Mouse (Mus musculus) myocyte (in vitro differentiated cells): ENCODE data around the gene Psmd12. TPM values are rescaled to one million over a fixed set of nuclear protein-coding genes. Genes with fewer than 3 reads are reported as not detected.

Experiments used
- H3K27me3 ChIP-seq: one replicate; pipeline ENCODE4 v1.6.1; 2011; ENCODE audit not compliant: control insufficient read depth, insufficient read depth, insufficient read length
- H3K36me3 ChIP-seq: one replicate; pipeline ENCODE4 v1.6.1; 2011; ENCODE audit not compliant: control insufficient read depth, insufficient read depth
- H3K4me2 ChIP-seq: one replicate; pipeline ENCODE4 v1.6.1; 2011; ENCODE audit warnings: low read depth, control low read depth
- H3K4me3 ChIP-seq: one replicate; pipeline ENCODE4 v1.5.1; 2011; ENCODE audit warnings: mild to moderate bottlenecking, control low read depth, moderate library complexity
- H3K79me2 ChIP-seq: one replicate; pipeline ENCODE4 v1.6.1; 2011; ENCODE audit not compliant: control insufficient read depth, insufficient read depth
- H3ac ChIP-seq: one replicate; pipeline ENCODE4 v1.6.1; 2011; ENCODE audit not compliant: control insufficient read depth, insufficient read length
- CEBPB ChIP-seq: IDR thresholded peaks from 2 replicates; pipeline ENCODE4 v1.6.1; 2011; ENCODE audit warnings: mild to moderate bottlenecking, moderate library complexity; ENCODE audit not compliant: poor library complexity, insufficient read depth, severe bottlenecking
- E2F4 ChIP-seq: IDR thresholded peaks from one replicate; pipeline ENCODE4 v1.6.1; 2011; ENCODE audit warnings: mild to moderate bottlenecking, control low read depth, moderate library complexity; ENCODE audit not compliant: insufficient read depth
- MAX ChIP-seq: IDR thresholded peaks from one replicate; pipeline ENCODE4 v1.6.1; 2011; ENCODE audit warnings: low read depth, mild to moderate bottlenecking, control low read depth
- MYOD1 ChIP-seq, 3 experiments: IDR thresholded peaks; one replicate each; pipeline ENCODE4 v1.6.1; 2011; ENCODE audit warnings: control low read depth in 2 of 3, low read depth in 2 of 3, mild to moderate bottlenecking in 2 of 3, moderate library complexity in 1 of 3; ENCODE audit not compliant: insufficient read length in 2 of 3, control insufficient read depth in 1 of 3
- MYOG ChIP-seq, 3 experiments: IDR thresholded peaks; one replicate each; pipeline ENCODE4 v1.6.1; 2011; ENCODE audit warnings: control low read depth in 2 of 3, low read depth in 2 of 3, mild to moderate bottlenecking in 2 of 3; ENCODE audit not compliant: insufficient read length in 2 of 3, control insufficient read depth in 1 of 3, insufficient read depth in 1 of 3
- POLR2A ChIP-seq: IDR thresholded peaks from one replicate; pipeline ENCODE4 v1.6.1; 2011; ENCODE audit warnings: low read depth, mild to moderate bottlenecking, control low read depth, moderate library complexity; ENCODE audit not compliant: insufficient read length
- POLR2AphosphoS2 ChIP-seq: IDR thresholded peaks from one replicate; pipeline ENCODE4 v1.6.1; 2011; ENCODE audit warnings: low read depth, control low read depth; ENCODE audit not compliant: insufficient read length
- REST ChIP-seq: IDR thresholded peaks from one replicate; pipeline ENCODE4 v1.6.1; 2011; ENCODE audit warnings: mild to moderate bottlenecking, control low read depth, moderate library complexity; ENCODE audit not compliant: insufficient read depth, insufficient read length
- SRF ChIP-seq: IDR thresholded peaks from one replicate; pipeline ENCODE4 v1.6.1; 2011; ENCODE audit warnings: low read depth; ENCODE audit not compliant: control insufficient read depth, insufficient read length
- TCF12 ChIP-seq: IDR thresholded peaks from one replicate; pipeline ENCODE4 v1.6.1; 2011; ENCODE audit warnings: mild to moderate bottlenecking, control low read depth; ENCODE audit not compliant: poor library complexity, insufficient read depth, severe bottlenecking
- TCF3 ChIP-seq: IDR thresholded peaks from one replicate; pipeline ENCODE4 v1.6.1; 2011; ENCODE audit warnings: low read depth, control low read depth; ENCODE audit not compliant: insufficient read length
- USF1 ChIP-seq: IDR thresholded peaks from one replicate; pipeline ENCODE4 v1.6.1; 2011; ENCODE audit warnings: low read depth, mild to moderate bottlenecking, control low read depth, moderate library complexity
- polyA plus RNA-seq: library from polyadenylated mRNA; unstranded; fragments of >200 nt; fragmentation: generic; extraction: Trizol; gene quantifications from one replicate; pipeline ENCODE4 v1.2.1, GENCODE M21; 2012; ENCODE audit warnings: missing spikeins

The Psmd12 gene
- polyA plus RNA-seq, 1 experiment = 66.3 TPM

DNA sequence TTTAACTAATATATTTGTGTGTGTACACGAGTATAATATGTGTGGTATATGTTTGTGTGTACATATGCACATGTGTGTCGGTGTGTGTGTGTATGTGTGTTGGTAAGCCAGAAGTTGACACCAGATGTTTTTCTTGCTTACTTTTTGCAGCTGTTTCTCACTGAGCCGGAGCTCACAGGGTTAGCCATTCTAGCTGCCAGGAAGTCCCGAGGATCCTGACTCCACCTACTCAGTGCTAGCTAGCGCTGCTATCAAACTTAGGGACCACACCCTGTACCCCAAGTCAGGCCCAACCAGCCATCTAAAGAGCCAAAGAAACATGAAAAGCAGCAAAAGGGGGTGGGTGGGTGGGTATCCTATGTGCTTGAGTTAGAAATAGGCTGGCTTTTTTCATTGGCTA, 31.9 kb upstream of the Psmd12 start:
- TF ChIP-seq MYOG (IDR thresholded peaks at IDR 0.05; ENCODE audit: control insufficient read depth in 1 of 3, insufficient read depth in 1 of 3, insufficient read length in 2 of 3, low read depth in 2 of 3) (peak in 1 of 3 experiments; percentile 31), MYOD1 (IDR thresholded peaks at IDR 0.05; ENCODE audit: control insufficient read depth in 1 of 3, insufficient read length in 2 of 3, low read depth in 2 of 3) (peak in 1 of 3 experiments; percentile 18), POLR2A (no peak), MAX (no peak)
- no peaks in the 10 kb centered on the region for H3K36me3 ChIP-seq
- H3K4me2 ChIP-seq = peak overlapping the region; percentile 24
- no peaks in the 10 kb centered on the region for H3K79me2 ChIP-seq
- no peak overlapping the region for H3ac ChIP-seq
- no peaks in the 10 kb centered on the region for H3K27me3 ChIP-seq
- H3K4me3 ChIP-seq = no peak overlapping the region

DNA sequence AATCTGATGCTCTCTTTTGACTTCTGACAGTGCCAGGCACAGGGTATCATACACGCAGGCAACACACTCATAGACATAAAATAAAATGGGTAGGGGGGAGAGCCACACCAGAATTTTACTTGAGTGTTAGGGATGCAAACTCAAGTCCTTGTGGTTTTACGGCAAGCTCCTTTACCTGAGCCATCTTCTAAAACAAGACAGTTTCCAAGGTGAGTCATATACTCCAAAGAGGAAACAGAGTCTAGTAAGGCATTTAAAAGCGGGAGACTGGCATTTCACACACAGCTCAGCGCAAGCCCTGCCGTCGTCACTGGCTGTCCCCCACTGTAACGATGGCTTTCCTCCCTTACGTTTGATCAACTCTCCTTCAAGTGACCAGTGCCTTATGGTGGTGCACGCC, 31.4 kb upstream of the Psmd12 start:
- Histone ChIP-seq H3ac (no peak overlapping the region), H3K4me3 (no peak overlapping the region), H3K36me3 (no peaks in the 10 kb centered on the region), H3K27me3 (no peaks in the 10 kb centered on the region), H3K79me2 (no peaks in the 10 kb centered on the region), H3K4me2 (no peak overlapping the region)
- no peak for TF ChIP-seq TCF3
- TF ChIP-seq MAX = no peak
- no peak for TF ChIP-seq MYOG (IDR thresholded peaks at IDR 0.05; ENCODE audit: control insufficient read depth in 1 of 3, insufficient read depth in 1 of 3, insufficient read length in 2 of 3, low read depth in 2 of 3)
- TF ChIP-seq USF1 = no peak
- no peak for TF ChIP-seq E2F4
- no peak for TF ChIP-seq MYOD1 (IDR thresholded peaks at IDR 0.05; ENCODE audit: control insufficient read depth in 1 of 3, insufficient read length in 2 of 3, low read depth in 2 of 3)
- TF ChIP-seq POLR2A = no peak
- TF ChIP-seq SRF = no peak
- TF ChIP-seq CEBPB = no peak
- TF ChIP-seq TCF12 = no peak
- no peak for TF ChIP-seq REST
- TF ChIP-seq POLR2AphosphoS2 = no peak

DNA sequence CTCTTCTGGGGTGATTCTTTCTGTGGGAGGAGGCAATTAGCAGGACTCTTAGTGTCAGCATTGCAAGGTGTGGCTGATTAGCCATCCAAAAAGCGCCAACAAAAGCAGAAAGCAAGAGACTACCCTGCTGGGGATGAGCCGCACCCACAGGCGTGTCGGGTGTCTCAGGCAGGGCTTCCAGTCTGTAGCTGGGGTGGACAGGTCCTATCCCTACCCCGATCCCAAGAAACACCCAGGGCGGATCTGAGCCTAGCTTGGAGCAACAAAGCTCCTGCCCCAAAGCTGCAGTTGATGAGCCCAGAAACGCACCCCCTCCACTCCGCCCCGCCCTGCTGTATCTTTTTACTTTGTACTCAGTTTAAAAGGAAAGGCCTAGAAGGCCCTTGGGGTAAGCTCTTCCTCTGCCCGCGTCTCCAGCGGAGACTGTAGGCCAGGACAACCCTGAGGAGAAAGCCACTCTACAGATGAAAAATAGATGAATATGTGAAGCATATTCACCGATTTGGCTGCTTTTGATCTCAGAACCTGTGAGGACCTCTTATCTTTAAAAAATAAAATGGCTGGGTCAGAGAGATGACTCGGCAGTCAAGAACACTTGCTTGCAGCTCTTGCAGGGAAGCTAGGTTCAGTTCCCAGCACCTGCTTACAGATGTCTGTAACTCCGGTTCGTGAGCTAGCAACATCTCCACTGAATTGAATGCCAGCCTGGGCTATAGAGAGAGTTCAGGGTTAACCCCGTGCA, 29.9 kb upstream of the Psmd12 start:
- H3K4me2 ChIP-seq = no peak overlapping the region
- H3K79me2 ChIP-seq = no peaks in the 10 kb centered on the region
- H3K27me3 ChIP-seq = no peaks in the 10 kb centered on the region
- H3K36me3 ChIP-seq = no peaks in the 10 kb centered on the region
- no peak overlapping the region for H3K4me3 ChIP-seq
- TF ChIP-seq MAX (no peak), TCF12 (no peak), SRF (no peak), TCF3 (no peak), POLR2A (no peak), USF1 (no peak), MYOG (IDR thresholded peaks at IDR 0.05; ENCODE audit: control insufficient read depth in 1 of 3, insufficient read depth in 1 of 3, insufficient read length in 2 of 3, low read depth in 2 of 3) (no peak), POLR2AphosphoS2 (no peak), E2F4 (no peak), MYOD1 (IDR thresholded peaks at IDR 0.05; ENCODE audit: control insufficient read depth in 1 of 3, insufficient read length in 2 of 3, low read depth in 2 of 3) (no peak), CEBPB (no peak), REST (no peak)
- H3ac ChIP-seq = no peak overlapping the region

DNA sequence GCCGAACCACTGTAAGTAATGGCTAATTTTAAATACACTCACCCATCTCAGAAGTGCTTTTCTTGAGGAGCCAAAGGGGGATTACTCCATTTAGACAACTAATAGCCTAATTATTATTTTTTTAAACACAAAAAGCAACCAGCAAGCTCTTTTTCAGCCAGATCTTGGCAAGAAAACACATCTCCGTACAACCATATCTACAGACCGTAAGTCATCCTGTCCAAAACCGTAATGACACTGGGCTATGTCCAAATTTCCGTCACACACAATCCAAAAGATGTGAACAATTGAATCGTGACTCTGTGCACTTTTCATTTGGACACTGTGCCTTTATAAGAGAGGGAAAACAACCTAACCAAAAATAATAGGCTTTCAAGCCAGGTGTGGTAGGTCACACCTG, 29.2 kb upstream of the Psmd12 start:
- no peaks in the 10 kb centered on the region for H3K36me3 ChIP-seq
- H3K4me2 ChIP-seq = no peak overlapping the region
- no peaks in the 10 kb centered on the region for H3K27me3 ChIP-seq
- H3K79me2 ChIP-seq = no peaks in the 10 kb centered on the region
- H3K4me3 ChIP-seq = no peak overlapping the region
- no peak overlapping the region for H3ac ChIP-seq
- TF ChIP-seq MYOD1 (IDR thresholded peaks at IDR 0.05; ENCODE audit: control insufficient read depth in 1 of 3, insufficient read length in 2 of 3, low read depth in 2 of 3) = no peak

DNA sequence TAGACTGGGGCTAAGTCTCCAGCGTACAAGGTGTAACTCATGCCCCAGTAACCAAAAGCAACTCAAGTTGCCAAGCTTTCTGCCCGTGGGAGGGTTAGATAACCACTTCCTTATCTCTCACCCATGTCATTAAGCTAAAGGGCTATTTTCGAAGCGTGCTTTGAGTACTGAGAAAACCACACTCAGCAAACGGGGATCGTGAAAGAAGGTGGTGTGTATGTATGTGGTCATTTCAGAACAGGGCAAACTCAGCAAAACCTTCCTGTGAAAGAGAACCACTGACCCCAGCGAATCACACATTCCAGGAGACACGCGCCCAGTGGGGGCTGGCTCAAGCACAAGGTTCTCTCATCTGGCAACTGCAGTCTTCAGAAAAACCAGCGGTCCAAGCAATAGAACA, 28.2 kb upstream of the Psmd12 start:
- Histone ChIP-seq H3ac (no peak overlapping the region), H3K4me2 (peak overlapping the region; percentile 27), H3K4me3 (no peak overlapping the region), H3K27me3 (no peaks in the 10 kb centered on the region), H3K79me2 (no peaks in the 10 kb centered on the region), H3K36me3 (no peaks in the 10 kb centered on the region)
- TF ChIP-seq USF1 = no peak
- TF ChIP-seq MYOG (IDR thresholded peaks at IDR 0.05; ENCODE audit: control insufficient read depth in 1 of 3, insufficient read depth in 1 of 3, insufficient read length in 2 of 3, low read depth in 2 of 3) = no peak
- no peak for TF ChIP-seq REST
- TF ChIP-seq TCF3 = no peak
- TF ChIP-seq POLR2AphosphoS2 = no peak
- TF ChIP-seq E2F4 = no peak
- TF ChIP-seq CEBPB = no peak
- TF ChIP-seq TCF12 = no peak
